Mouse (Mus musculus): ENCODE data around the gene Wdr54. TPM values are rescaled to one million over a fixed set of nuclear protein-coding genes. Genes with fewer than 3 reads are reported as not detected.

Gene Wdr54
- 7.4 and 8.4 TPM in 2 replicates for polyA plus RNA-seq (2012; rRNA removed)

GRCm38 (mm10) chr6:83156259-83156684 lies at the start of gene Wdr54, which contains the start of gene 1700003E16Rik:
Wdr54 (minus strand) TSS chr6:83156397.
1700003E16Rik (plus strand) TSS chr6:83156404.

GRCm38 (mm10) chr6:83165607-83166242 lies 9.5 kb upstream of the Wdr54 start, which contains the start of gene Dctn1:
Dctn1 (plus strand) TSS chr6:83165920.

DNA sequence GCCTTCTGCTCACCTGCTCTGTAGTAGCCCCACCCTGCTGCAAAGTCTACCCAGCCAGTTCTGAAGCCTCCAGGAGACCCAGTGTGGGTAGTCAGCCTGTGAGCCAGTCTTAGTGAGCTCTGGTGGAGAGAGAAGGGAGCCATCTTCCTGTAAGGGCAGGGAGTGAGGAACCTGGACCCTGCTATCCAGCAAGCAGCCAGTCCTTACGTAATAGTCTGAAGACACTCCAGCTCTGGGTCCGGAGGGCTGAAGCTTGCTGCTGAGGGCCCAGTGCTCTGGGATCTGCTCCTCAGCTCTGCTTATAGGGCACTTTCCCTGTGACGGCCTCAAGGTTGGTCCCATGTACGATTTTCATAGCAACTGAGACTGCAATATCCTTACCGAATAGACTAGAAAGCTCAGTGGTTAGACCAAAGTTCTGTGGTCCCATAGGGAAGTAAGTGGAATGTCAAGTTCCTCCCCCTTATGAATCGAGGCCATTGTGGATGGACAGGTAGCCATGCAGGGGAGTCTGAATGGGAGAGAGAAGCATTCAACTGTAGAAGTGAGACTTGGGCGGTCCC lies 21.2 kb downstream of the Wdr54 start, which contains the start of gene Rtkn:
Rtkn (plus strand) TSS at position 513 of the 563 bp plus-strand sequence.

GRCm38 (mm10) chr6:83125331-83125730 lies 30.9 kb downstream of the Wdr54 start, which contains the start of gene Ino80b:
Ino80b (minus strand) TSS chr6:83125431.

GRCm38 (mm10) chr6:83120930-83121862 lies 35.0 kb downstream of the Wdr54 start, which contains the start of gene Wbp1:
Wbp1 (minus strand) TSS chr6:83121559.

DNA sequence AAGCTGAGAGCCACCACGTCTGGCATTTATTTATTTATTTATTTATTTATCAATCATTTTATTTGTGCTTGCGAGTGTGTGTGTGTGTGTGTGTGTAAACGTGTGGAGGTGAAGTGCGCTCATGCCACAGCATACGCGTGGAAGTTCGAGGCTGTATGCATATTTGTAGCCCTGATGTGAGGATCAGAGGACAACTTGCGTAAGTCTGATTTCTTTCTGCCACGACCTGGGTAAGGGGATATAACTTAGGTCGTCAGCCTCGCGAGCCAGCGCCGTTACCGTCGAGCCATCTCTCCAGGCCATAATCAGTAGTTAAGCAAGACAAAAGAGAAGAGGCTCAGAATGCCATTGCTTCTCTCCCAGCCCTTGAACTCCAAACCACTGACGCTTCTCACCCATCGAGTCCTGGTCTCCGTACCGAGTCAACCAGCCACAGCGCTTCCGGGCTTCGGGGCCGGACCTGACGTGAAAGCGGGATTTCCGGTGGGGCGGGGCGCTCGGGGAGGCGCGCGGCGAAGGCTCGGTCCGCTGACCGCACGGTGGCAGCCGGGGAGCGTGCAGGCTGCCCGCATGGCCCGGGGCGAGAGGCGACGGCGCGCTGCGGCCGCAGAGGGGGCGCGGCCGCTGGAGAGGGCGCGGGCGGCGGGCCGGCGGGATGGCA lies 41.1 kb downstream of the Wdr54 start, which contains the start of gene Mogs:
Mogs (plus strand) TSS at position 486 of the 661 bp plus-strand sequence.

DNA sequence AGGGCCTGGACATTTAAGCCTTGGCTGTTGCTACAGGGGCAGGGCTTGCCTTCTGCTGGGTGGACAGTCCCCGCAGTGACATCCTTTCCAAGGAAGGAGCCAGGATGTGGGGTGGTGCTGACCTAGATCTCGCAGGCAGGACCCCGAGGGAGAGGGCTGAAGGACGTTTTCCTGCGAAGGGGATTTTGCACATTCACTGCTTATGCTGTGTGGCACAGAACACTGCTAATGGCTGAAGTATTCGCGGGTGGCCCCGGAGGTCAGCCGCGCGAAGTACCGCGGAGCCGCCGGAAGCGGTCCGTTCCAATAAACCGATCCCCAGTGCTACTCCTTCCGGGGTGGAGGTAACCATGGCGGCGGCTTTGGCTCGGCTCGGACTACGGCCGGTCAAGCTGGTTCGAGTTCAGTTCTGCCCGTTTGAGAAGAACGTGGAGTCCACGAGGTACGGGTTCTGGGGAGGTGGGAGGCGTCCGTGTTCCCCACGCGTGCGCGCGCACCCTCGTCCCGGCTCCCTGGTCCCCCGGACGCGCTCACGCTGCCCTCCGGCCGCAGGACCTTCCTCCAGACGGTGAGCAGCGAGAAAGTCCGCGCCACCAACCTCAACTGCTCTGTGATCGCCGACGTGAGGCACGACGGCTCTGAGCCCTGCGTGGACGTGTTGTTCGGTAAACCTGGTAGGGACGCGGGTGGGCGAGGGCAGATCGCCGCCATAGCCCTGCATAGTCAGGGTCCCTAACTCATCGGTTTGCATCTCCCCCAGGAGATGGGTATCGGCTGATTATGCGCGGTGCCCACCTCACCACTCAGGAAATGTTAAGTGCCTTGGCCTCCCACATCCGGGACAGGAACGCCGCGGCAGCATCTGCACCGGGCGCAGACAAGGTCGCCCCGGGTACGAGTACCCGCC lies 47.2 kb downstream of the Wdr54 start, which contains the start of gene Mrpl53:
Mrpl53 (plus strand) TSS at position 279 of the 907 bp plus-strand sequence.

GRCm38 (mm10) chr6:83101316-83101687 lies 54.9 kb downstream of the Wdr54 start, which contains the start of the genes Ccdc142 and Gm42688:
Ccdc142 (plus strand) TSS chr6:83101601.
Gm42688 (plus strand) TSS chr6:83101617.

Other genes with a start within 250 kb of the Wdr54 start
- gene Sema4f, start 216.6 kb downstream of the Wdr54 start, polyA plus RNA-seq (2012; rRNA removed) = 1.3 and 1.5 TPM in 2 replicates
- 0.15 and 0.23 TPM in 2 replicates for gene M1ap, start 209.5 kb downstream of the Wdr54 start, polyA plus RNA-seq (2012; rRNA removed)
- gene Dok1, start 122.9 kb downstream of the Wdr54 start, polyA plus RNA-seq (2012; rRNA removed) = 11.3 and 14.4 TPM in 2 replicates
- gene Loxl3, start 122.2 kb downstream of the Wdr54 start, polyA plus RNA-seq (2012; rRNA removed) = 13.3 and 14.9 TPM in 2 replicates
- gene Aup1, start 101.9 kb downstream of the Wdr54 start, polyA plus RNA-seq (2012; rRNA removed) = 668 and 727 TPM in 2 replicates
- gene Htra2, start 101.1 kb downstream of the Wdr54 start, polyA plus RNA-seq (2012; rRNA removed) = 58.2 and 63.9 TPM in 2 replicates
- 2.0 and 2.6 TPM in 2 replicates for gene Dqx1, start 98.6 kb downstream of the Wdr54 start, polyA plus RNA-seq (2012; rRNA removed)
- not detected in 2 replicates for gene Tlx2, start 86.1 kb downstream of the Wdr54 start, polyA plus RNA-seq (2012; rRNA removed)
- gene Pcgf1, start 78.5 kb downstream of the Wdr54 start, polyA plus RNA-seq (2012; rRNA removed) = 26.2 and 38.5 TPM in 2 replicates
- 18.9 and 19.3 TPM in 2 replicates for gene Lbx2, start 70.0 kb downstream of the Wdr54 start, polyA plus RNA-seq (2012; rRNA removed)
- gene Ccdc142, start 54.8 kb downstream of the Wdr54 start, polyA plus RNA-seq (2012; rRNA removed) = 21.7 and 28.8 TPM in 2 replicates
- gene Gm42688, start 54.8 kb downstream of the Wdr54 start, polyA plus RNA-seq (2012; rRNA removed) = 7.0 and 8.5 TPM in 2 replicates
- 98.5 and 124 TPM in 2 replicates for gene Mrpl53, start 47.4 kb downstream of the Wdr54 start, polyA plus RNA-seq (2012; rRNA removed)
- 124 and 132 TPM in 2 replicates for gene Mogs, start 40.9 kb downstream of the Wdr54 start, polyA plus RNA-seq (2012; rRNA removed)
- gene Wbp1, start 34.8 kb downstream of the Wdr54 start, polyA plus RNA-seq (2012; rRNA removed) = 174 and 210 TPM in 2 replicates
- 79.8 and 116 TPM in 2 replicates for gene Ino80b, start 31.0 kb downstream of the Wdr54 start, polyA plus RNA-seq (2012; rRNA removed)
- gene Rtkn, start 20.9 kb downstream of the Wdr54 start, polyA plus RNA-seq (2012; rRNA removed) = 65.5 and 80.1 TPM in 2 replicates
- gene 1700003E16Rik, start within 50 bp of the Wdr54 start, polyA plus RNA-seq (2012; rRNA removed) = 4.1 and 4.4 TPM in 2 replicates
- 186 and 187 TPM in 2 replicates for gene Dctn1, start 9.5 kb upstream of the Wdr54 start, polyA plus RNA-seq (2012; rRNA removed)
- 1.5 and 2.3 TPM in 2 replicates for gene Slc4a5, start 63.4 kb upstream of the Wdr54 start, polyA plus RNA-seq (2012; rRNA removed)
- 6.3 and 8.8 TPM in 2 replicates for gene Mthfd2, start 169.5 kb upstream of the Wdr54 start, polyA plus RNA-seq (2012; rRNA removed)
- gene Mob1a, start 169.6 kb upstream of the Wdr54 start, polyA plus RNA-seq (2012; rRNA removed) = 20.7 and 74.5 TPM in 2 replicates
- 5.5 and 9.7 TPM in 2 replicates for gene Bola3, start 192.8 kb upstream of the Wdr54 start, polyA plus RNA-seq (2012; rRNA removed)